Mouse (Mus musculus) liver, embryonic 15.5 days (tissue): ENCODE measurements around the gene Jmjd4. TPM values are rescaled to one million over a fixed set of nuclear protein-coding genes. Genes with fewer than 3 reads are reported as not detected.

ENCODE experiments used
- ATAC-seq: fragments of 200-750 bp; cut with Nextera tagmentation; 2 replicates; pipeline ENCODE4 v1.8.0; 2017; ENCODE audit warnings: moderate number of reproducible peaks, mild to moderate bottlenecking, moderate library complexity; ENCODE audit not compliant: insufficient read depth
- H3K27ac ChIP-seq: fragments of 300-500 bp; sonication (generic); replicated peaks from 2 replicates; pipeline ENCODE4 v1.5.1; 2015; ENCODE audit warnings: mild to moderate bottlenecking, inconsistent platforms
- H3K27me3 ChIP-seq: fragments of 300-500 bp; sonication (generic); 2 replicates; pipeline ENCODE4 v1.6.1; 2015; ENCODE audit warnings: mild to moderate bottlenecking, inconsistent platforms
- H3K36me3 ChIP-seq: fragments of 300-500 bp; sonication (generic); replicated peaks from 2 replicates; pipeline ENCODE4 v1.6.1; 2015; ENCODE audit warnings: moderate library complexity, mild to moderate bottlenecking, inconsistent platforms
- H3K4me1 ChIP-seq: fragments of 300-500 bp; sonication (generic); replicated peaks from 2 replicates; pipeline ENCODE4 v1.6.1; 2015; ENCODE audit warnings: inconsistent platforms
- H3K4me2 ChIP-seq: fragments of 300-500 bp; sonication (generic); 2 replicates; pipeline ENCODE4 v1.6.1; 2015; ENCODE audit warnings: moderate library complexity, mild to moderate bottlenecking, inconsistent platforms
- H3K4me3 ChIP-seq: fragments of 300-500 bp; sonication (generic); replicated peaks from 2 replicates; pipeline ENCODE4 v1.5.1; 2015; ENCODE audit warnings: mild to moderate bottlenecking, inconsistent platforms
- H3K9ac ChIP-seq: fragments of 300-500 bp; sonication (generic); 2 replicates; pipeline ENCODE4 v1.6.1; 2015; ENCODE audit warnings: moderate library complexity, mild to moderate bottlenecking, inconsistent platforms
- H3K9me3 ChIP-seq: fragments of 300-500 bp; sonication (generic); replicated peaks from 2 replicates; pipeline ENCODE4 v1.6.1; 2016; ENCODE audit warnings: inconsistent platforms
- WGBS: fragments of 180-500 bp; shearing (Covaris S2); methylation state at CpG from one replicate; pipeline ENCODE4 v1.1.7; 2015; ENCODE audit warnings: mixed read lengths; ENCODE audit not compliant: insufficient replicate concordance; 5-methylcytosine and 5-hydroxymethylcytosine counted together
- polyA plus RNA-seq: library from polyadenylated mRNA; unstranded; fragments of >200 nt; fragmentation: Nextera tagmentation; extraction: Ambion mirVana; gene quantifications from 2 replicates; pipeline ENCODE4 v1.2.1, GENCODE M21; 2015

Jmjd4 gene
- polyA plus RNA-seq, 1 experiment from 2014 or later: 3.9 TPM

DNA sequence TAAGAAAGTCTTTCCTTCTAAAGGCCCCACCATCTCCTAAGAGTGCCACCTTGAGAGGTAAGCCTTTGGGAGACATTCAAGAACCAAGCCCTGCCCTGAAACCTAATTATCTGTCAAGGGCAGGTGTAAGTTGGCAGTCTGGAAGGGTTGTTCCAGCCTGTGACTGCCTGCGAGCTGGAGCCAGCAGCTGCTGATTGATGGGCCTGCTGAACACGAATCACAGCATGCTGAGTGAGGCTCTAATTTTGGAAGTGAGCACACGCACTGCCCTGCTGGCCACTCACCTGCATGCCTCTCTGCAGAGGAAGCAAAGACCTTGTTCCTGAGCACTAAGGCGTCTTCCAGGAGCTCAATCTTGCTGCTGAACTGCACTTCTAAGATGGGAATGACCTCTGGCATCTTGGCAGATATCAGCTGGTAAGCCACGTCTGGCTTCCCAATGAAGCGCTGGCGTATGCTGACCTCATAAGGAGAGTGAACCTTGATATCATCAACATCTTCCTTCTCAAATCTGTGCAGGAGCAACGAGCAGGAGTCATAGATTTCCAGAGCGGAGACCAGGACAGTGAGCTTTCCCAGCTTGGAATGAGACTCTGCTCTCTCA is 21.7 kb upstream of the Jmjd4 start:
- H3K4me3 ChIP-seq: no peak overlapping the region
- ATAC-seq: no peak
- no peaks in the 10 kb centered on the region for H3K27me3 ChIP-seq
- H3K9ac ChIP-seq: no peak overlapping the region
- peaks cover 8% of the 10 kb centered on the region; the same call in 1 of the 2 replicates for H3K4me1 ChIP-seq
- no peaks in the 10 kb centered on the region for H3K9me3 ChIP-seq
- no peak overlapping the region for H3K4me2 ChIP-seq
- 65% methylated on average over 9 of the region's 9 CpGs for WGBS
- no peak overlapping the region for H3K27ac ChIP-seq
- peaks cover 13% of the 10 kb centered on the region; the same call in 1 of the 2 replicates for H3K36me3 ChIP-seq

DNA sequence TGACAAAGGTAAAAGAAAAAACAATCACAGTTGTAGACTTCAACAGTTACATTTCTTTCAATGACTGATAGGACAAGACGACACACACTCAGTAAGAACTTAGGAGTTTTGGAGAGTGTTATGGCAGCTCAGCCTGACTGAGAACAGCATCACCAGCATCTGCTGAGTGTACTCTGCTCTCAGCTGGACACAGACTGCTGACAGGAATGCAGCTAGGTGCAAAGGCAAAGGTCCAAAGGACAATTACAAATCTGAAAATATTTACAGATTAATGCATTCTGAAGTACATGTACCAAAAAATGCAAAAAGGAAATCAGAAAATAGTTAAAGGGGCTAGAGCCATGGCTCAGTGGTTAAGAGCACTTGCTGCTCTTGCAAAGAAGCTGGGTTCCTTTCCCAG is 19.9 kb upstream of the Jmjd4 start:
- no peak for ATAC-seq
- Histone ChIP-seq H3K36me3 (peaks cover 13% of the 10 kb centered on the region; the same call in 1 of the 2 replicates), H3K9ac (no peak overlapping the region), H3K27me3 (no peaks in the 10 kb centered on the region), H3K4me3 (no peak overlapping the region), H3K4me1 (no peaks in the 10 kb centered on the region), H3K4me2 (no peak overlapping the region), H3K9me3 (no peaks in the 10 kb centered on the region), H3K27ac (no peak overlapping the region)
- 56% methylated on average over 1 of the region's 1 CpGs for WGBS

DNA sequence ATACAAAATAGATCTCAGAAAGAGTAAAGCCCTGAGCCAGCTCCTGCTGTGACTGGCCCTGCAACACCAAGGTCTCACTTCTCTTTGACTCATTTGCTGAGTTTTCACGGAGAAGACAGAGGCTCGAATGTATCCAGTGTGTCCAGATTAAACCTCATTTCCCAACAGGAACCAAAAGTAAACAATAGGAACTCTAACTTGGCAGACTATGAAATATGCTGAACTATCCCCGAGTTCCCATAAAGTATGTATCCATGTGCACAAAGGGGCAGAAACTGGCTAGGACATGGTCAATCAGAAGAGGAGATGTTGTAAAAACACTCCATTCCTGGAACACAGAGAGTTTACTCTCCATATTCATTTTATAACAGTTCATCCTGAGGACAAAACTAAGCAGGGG is 17.6 kb upstream of the Jmjd4 start:
- H3K4me2 ChIP-seq: no peak overlapping the region
- ATAC-seq: no peak
- no peak overlapping the region for H3K27ac ChIP-seq
- H3K9ac ChIP-seq: no peak overlapping the region
- H3K9me3 ChIP-seq: no peaks in the 10 kb centered on the region
- H3K36me3 ChIP-seq: peaks cover 15% of the 10 kb centered on the region; the same call in 1 of the 2 replicates
- H3K27me3 ChIP-seq: no peaks in the 10 kb centered on the region
- H3K4me3 ChIP-seq: no peak overlapping the region
- H3K4me1 ChIP-seq: no peaks in the 10 kb centered on the region
- 48% methylated on average over 3 of the region's 3 CpGs for WGBS

DNA sequence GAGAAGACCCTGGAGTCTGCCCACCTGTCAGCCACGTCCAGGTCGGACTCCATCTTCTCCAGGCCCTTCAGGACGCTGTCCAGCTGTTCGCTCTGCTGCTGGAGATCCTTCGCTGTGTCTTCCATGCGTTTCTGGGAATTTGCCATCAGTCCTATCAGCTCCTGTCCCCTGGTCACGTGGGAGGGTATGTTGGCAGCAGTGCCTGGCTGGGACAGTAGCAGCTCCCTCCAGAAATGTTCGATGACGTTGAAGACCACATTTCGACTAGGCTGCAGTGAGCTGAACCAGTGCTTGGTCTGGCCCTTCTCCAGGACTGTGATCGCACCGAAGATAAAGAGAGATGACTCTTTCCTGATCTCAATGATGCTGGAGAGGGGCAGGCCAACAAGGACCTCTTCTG is 11.9 kb upstream of the Jmjd4 start:
- WGBS: 73% methylated on average over 12 of the region's 12 CpGs
- Histone ChIP-seq H3K27me3 (no peaks in the 10 kb centered on the region), H3K9me3 (no peaks in the 10 kb centered on the region), H3K4me3 (no peak overlapping the region), H3K4me2 (no peak overlapping the region), H3K4me1 (no peaks in the 10 kb centered on the region), H3K36me3 (peaks cover 13% of the 10 kb centered on the region; the same call in 1 of the 2 replicates), H3K9ac (no peak overlapping the region), H3K27ac (no peak overlapping the region)
- no peak for ATAC-seq

DNA sequence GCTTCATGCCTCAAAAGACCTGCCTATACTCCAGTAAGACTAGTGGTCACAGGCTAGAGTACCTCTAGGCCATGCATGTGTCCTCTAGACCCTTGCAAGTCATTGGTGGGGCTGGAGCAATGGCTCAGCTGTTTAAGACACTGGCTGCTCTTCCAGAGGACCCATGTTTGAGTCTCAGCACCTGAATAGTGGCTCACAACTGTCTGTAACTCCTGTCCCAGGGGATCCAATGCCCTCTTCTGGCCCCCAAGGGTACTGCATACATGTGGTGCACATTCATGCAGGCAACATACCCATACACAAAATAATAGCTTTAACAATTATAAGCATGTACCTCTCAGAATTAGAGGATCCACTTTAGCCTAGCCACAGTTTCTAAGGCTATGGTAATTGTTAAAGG is 6.7 kb upstream of the Jmjd4 start:
- no peaks in the 10 kb centered on the region for H3K9me3 ChIP-seq
- no peak overlapping the region for H3K4me3 ChIP-seq
- H3K4me1 ChIP-seq: no peaks in the 10 kb centered on the region
- ATAC-seq: no peak
- no peak overlapping the region for H3K27ac ChIP-seq
- H3K9ac ChIP-seq: no peak overlapping the region
- H3K36me3 ChIP-seq: no peaks in the 10 kb centered on the region; the same call in 1 of the 2 replicates
- no peak overlapping the region for H3K4me2 ChIP-seq
- no peaks in the 10 kb centered on the region for H3K27me3 ChIP-seq

DNA sequence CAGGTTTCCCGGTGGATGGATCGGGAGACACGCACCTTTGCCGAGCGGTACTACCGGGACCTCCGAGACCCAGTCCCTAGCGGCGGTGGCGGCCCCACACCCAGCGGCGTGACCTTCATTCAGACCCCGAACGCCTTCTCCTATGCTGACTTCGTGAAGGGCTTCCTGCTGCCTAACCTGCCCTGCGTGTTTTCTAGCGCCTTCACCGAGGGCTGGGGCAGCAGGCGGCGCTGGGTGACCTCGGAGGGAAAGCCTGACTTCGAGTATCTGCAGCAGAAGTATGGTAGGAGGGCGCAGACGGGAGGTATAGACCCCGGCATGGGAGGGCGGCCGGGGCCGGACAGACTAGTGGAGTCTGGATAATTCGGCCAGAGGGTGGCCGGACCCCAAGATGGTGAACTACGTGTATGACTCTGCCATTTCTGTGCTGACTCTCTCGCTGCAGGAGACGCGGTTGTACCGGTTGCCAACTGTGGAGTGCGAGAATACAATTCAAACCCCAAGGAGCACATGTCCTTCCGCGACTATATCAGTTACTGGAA is 456 bp downstream of the Jmjd4 start:
- Histone ChIP-seq H3K9ac (peak overlapping the region; percentile 85), H3K36me3 (peaks cover 25% of the 10 kb centered on the region), H3K4me3 (peak overlapping the region; percentile 85), H3K27ac (peak overlapping the region; percentile 65), H3K4me1 (peaks cover 25% of the 10 kb centered on the region), H3K9me3 (no peaks in the 10 kb centered on the region), H3K4me2 (peak overlapping the region; percentile 91), H3K27me3 (no peaks in the 10 kb centered on the region)
- peak; percentile 65 for ATAC-seq
- under 1% methylated on average over 38 of the region's 38 CpGs for WGBS

DNA sequence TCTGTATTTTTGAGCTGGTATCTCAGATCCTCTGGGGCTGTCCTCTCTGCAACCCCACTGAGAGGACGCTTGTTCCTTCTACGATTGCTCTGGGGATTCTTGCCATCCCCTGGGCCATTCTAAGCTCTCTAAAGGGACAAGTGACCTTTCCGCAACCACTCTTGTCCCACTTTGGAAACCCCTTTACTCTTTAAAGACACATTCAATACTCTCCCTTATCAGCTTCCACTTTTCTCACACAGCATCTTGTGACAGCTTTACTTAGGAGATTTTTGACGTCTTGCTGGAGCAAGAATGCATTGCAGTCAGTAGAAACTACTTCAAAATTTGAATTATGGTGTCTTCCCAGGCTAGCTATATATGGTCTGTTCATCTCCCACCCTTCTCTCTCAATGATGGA is 1.2 kb downstream of the Jmjd4 start, which contains the start of gene Snap47:
Snap47 (minus strand) TSS at position 101 of the 400 bp plus-strand sequence.
- Histone ChIP-seq H3K36me3 (peaks cover 33% of the 10 kb centered on the region), H3K27me3 (no peaks in the 10 kb centered on the region), H3K4me1 (peaks cover 25% of the 10 kb centered on the region), H3K4me3 (peak within 1 kb of the TSS; percentile 85), H3K4me2 (peak within 1 kb of the TSS; percentile 91), H3K9ac (peak within 1 kb of the TSS; percentile 85), H3K27ac (peak within 1 kb of the TSS; percentile 65), H3K9me3 (no peaks in the 10 kb centered on the region)
- ATAC-seq: no peak
- 65% methylated on average over 4 of the region's 4 CpGs for WGBS

DNA sequence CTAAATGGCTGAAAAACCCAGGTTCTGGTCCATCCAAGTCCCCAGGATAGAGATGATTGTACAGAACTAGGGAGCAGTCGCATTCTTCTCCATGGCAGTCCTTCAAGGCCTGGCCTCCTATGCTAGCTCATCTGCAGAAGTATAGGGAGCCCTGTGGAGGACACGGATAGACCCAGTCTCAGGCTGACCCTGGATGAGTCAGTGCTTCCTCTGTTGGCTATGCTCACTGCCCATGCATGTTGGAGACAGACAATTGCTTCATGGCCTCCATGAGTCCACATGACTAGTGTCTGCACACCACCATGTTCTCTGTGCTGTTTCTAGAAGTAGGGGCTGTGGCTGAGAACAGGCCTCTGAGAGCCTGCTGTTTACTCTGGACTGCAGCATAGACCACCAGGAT is 6.5 kb downstream of the Jmjd4 start:
- 69% methylated on average over 2 of the region's 2 CpGs for WGBS
- Histone ChIP-seq H3K4me3 (no peak overlapping the region), H3K4me1 (0 out of 2 replicates have a peak, but pooled peaks cover 7% of the 10 kb centered on the region), H3K9me3 (no peaks in the 10 kb centered on the region), H3K9ac (no peak overlapping the region), H3K27ac (no peak overlapping the region), H3K36me3 (peaks cover 49% of the 10 kb centered on the region), H3K27me3 (no peaks in the 10 kb centered on the region), H3K4me2 (no peak overlapping the region)
- ATAC-seq: no peak

DNA sequence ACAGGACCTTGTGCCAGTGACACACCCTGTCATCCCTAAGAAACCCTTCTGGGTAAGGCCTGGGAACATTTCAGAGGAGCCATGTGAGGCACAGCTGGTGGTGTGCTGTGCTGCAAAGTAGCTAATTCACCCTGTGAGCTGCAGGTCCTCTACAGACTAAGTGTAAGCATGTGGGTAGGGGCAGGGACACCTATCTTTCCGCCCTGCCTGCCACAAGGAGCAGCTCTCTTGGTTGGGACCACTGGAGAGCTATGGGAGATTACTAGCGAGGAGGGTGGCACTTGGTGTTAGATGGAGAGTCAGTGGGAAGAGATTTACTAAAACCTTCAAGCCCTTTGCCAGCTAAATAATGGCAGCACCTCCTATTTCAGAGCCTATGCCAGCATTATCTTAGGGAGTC is 7.0 kb downstream of the Jmjd4 start:
- no peaks in the 10 kb centered on the region for H3K27me3 ChIP-seq
- 77% methylated on average over 2 of the region's 2 CpGs for WGBS
- no peak overlapping the region for H3K4me3 ChIP-seq
- H3K4me2 ChIP-seq: no peak overlapping the region
- ATAC-seq: no peak
- no peaks in the 10 kb centered on the region for H3K9me3 ChIP-seq
- H3K4me1 ChIP-seq: 0 out of 2 replicates have a peak, but pooled peaks cover 4% of the 10 kb centered on the region
- no peak overlapping the region for H3K27ac ChIP-seq
- no peak overlapping the region for H3K9ac ChIP-seq
- H3K36me3 ChIP-seq: peaks cover 52% of the 10 kb centered on the region

DNA sequence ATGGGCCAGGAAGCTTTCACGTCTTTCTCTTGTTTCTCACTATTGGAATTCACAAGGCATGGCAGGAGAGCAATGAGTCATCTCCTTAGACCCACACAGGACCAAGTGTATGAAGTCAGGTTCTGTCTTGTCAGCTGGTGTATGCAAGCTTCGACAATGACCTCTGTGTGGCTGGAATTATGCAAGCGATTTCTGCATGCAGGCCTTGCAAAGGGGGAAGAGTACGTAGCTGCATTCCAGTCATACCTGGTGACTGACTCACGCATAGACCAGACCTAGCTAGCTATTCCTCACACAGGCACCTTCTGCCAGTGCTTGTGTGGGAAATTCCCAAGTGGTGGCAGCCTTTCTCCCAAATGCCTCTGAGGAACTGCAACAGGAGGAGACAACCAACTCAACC is 9.1 kb downstream of the Jmjd4 start:
- Histone ChIP-seq H3K4me1 (0 out of 2 replicates have a peak, but pooled peaks cover 4% of the 10 kb centered on the region), H3K27me3 (no peaks in the 10 kb centered on the region), H3K4me2 (no peak overlapping the region), H3K4me3 (no peak overlapping the region), H3K27ac (no peak overlapping the region), H3K36me3 (peaks cover 60% of the 10 kb centered on the region), H3K9ac (no peak overlapping the region), H3K9me3 (peaks cover 9% of the 10 kb centered on the region; the same call in 1 of the 2 replicates)
- 44% methylated on average over 5 of the region's 5 CpGs for WGBS
- peak; percentile 40; the same call in 1 of the 2 replicates for ATAC-seq

DNA sequence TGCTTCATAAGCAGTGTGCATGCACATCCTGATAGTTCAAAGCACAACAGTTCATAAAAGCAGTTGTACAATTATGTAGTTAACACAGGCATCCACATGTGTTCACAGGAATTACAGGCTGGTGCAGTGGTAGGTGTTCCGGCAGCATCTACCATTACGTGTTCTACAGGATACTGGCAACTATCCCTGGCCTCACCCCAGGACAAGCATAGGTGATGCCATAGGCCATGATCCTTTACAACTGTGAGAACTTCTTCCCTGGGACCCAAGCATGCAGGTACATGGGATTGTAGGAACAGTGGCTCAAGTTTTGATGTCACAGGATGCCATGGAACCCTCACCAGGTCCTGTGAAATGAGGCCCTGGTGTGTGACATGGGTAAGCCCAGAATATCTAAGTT is 10.6 kb downstream of the Jmjd4 start:
- Histone ChIP-seq H3K4me3 (no peak overlapping the region), H3K4me1 (0 out of 2 replicates have a peak, but pooled peaks cover 4% of the 10 kb centered on the region), H3K27me3 (no peaks in the 10 kb centered on the region), H3K9me3 (peaks cover 10% of the 10 kb centered on the region; the same call in 1 of the 2 replicates), H3K9ac (no peak overlapping the region), H3K36me3 (peaks cover 51% of the 10 kb centered on the region), H3K4me2 (no peak overlapping the region), H3K27ac (no peak overlapping the region)
- 89% methylated on average over 2 of the region's 2 CpGs for WGBS
- no peak for ATAC-seq
